Mouse (Mus musculus) liver, postnatal 0 days (tissue): ENCODE measurements at regions not wholly inside any gene's neighbourhood (a gene's known extent, or its start where the extent isn't known, plus 50 kb on each side); places are given as distances from the start of the nearest gene placed in this dataset.

Experiments
- ATAC-seq: fragments of 200-750 bp; cut with Nextera tagmentation; 2 replicates; pipeline ENCODE4 v1.8.0; 2017; ENCODE audit warnings: mild to moderate bottlenecking, moderate library complexity
- DNase-seq: peaks from one replicate; pipeline ENCODE4 v3.0.0-alpha.2; 2016
- H3K27ac ChIP-seq: fragments of 300-500 bp; sonication (generic); 2 replicates; pipeline ENCODE4 v1.5.1; 2014; ENCODE audit warnings: antibody characterized with exemption, moderate library complexity, mild to moderate bottlenecking, low read depth
- H3K27me3 ChIP-seq: fragments of 300-500 bp; sonication (generic); 2 replicates; pipeline ENCODE4 v1.6.1; 2014; ENCODE audit warnings: low read length, control low read depth, mixed read lengths; ENCODE audit not compliant: insufficient read depth
- H3K36me3 ChIP-seq: fragments of 300-500 bp; sonication (generic); replicated peaks from 2 replicates; pipeline ENCODE4 v1.6.1; 2014; ENCODE audit warnings: mild to moderate bottlenecking, control low read depth, low read length, moderate library complexity, mixed read lengths; ENCODE audit not compliant: insufficient read depth
- H3K4me1 ChIP-seq: fragments of 300-500 bp; sonication (generic); 2 replicates; pipeline ENCODE4 v1.6.1; 2014; ENCODE audit warnings: antibody characterized with exemption, mild to moderate bottlenecking, control low read depth; ENCODE audit not compliant: insufficient read depth
- H3K4me2 ChIP-seq: fragments of 300-500 bp; sonication (generic); 2 replicates; pipeline ENCODE4 v1.6.1; 2014; ENCODE audit warnings: low read depth, mild to moderate bottlenecking, low read length, moderate library complexity, mixed read lengths
- H3K4me3 ChIP-seq: fragments of 300-500 bp; sonication (generic); 2 replicates; pipeline ENCODE4 v1.5.1; 2014; ENCODE audit warnings: low read depth, low read length
- H3K9ac ChIP-seq: fragments of 300-500 bp; sonication (generic); replicated peaks from 2 replicates; pipeline ENCODE4 v1.6.1; 2014; ENCODE audit warnings: mild to moderate bottlenecking, moderate library complexity
- H3K9me3 ChIP-seq: fragments of 300-500 bp; sonication (generic); 2 replicates; pipeline ENCODE4 v1.6.1; 2016; ENCODE audit warnings: mild to moderate bottlenecking, control low read depth, low read length, mixed read lengths
- CTCF ChIP-seq: sonication (generic); IDR thresholded peaks from 2 replicates; pipeline ENCODE4 v1.5.1; 2016; ENCODE audit warnings: antibody characterized with exemption, low read depth
- EP300 ChIP-seq: IDR thresholded peaks from 2 replicates; pipeline ENCODE4 v1.6.1; 2016; ENCODE audit warnings: antibody characterized with exemption, low read depth, mild to moderate bottlenecking
- WGBS: fragments of 180-500 bp; shearing (Covaris S2); extraction: QIAGEN DNeasy Blood & Tissue Kit; methylation state at CpG from one replicate; pipeline ENCODE4 v1.1.7; 2014; ENCODE audit not compliant: insufficient replicate concordance; 5-methylcytosine and 5-hydroxymethylcytosine counted together

GRCm38 (mm10) chr1:168549807-168550435 is 117.9 kb upstream of the Pbx1 start:
- no peak for ATAC-seq
- TF ChIP-seq EP300 (no peak), CTCF (no peak)
- WGBS = 59% methylated on average over 7 of the region's 7 CpGs

GRCm38 (mm10) chr1:168546156-168546555 is 114.1 kb upstream of the Pbx1 start:
- no peak for TF ChIP-seq EP300
- TF ChIP-seq CTCF = no peak
- DNase-seq (no peak), ATAC-seq (no peak)
- H3K27ac ChIP-seq = no peak overlapping the region
- H3K27me3 ChIP-seq = no peaks in the 10 kb centered on the region
- 80% methylated on average over 3 of the region's 3 CpGs for WGBS
- H3K9me3 ChIP-seq = no peaks in the 10 kb centered on the region
- no peaks in the 10 kb centered on the region for H3K4me1 ChIP-seq
- no peaks in the 10 kb centered on the region for H3K36me3 ChIP-seq
- no peak overlapping the region for H3K4me2 ChIP-seq
- H3K9ac ChIP-seq = no peak overlapping the region
- no peak overlapping the region for H3K4me3 ChIP-seq

More at GRCm38 (mm10) chr1:168549807-168550435, 117.9 kb upstream of the Pbx1 start:
- Histone ChIP-seq H3K36me3 (no peaks in the 10 kb centered on the region), H3K9me3 (no peaks in the 10 kb centered on the region), H3K4me2 (no peak overlapping the region), H3K4me1 (no peaks in the 10 kb centered on the region), H3K9ac (no peak overlapping the region), H3K27me3 (no peaks in the 10 kb centered on the region), H3K27ac (no peak overlapping the region), H3K4me3 (no peak overlapping the region)
- DNase-seq = no peak

DNA sequence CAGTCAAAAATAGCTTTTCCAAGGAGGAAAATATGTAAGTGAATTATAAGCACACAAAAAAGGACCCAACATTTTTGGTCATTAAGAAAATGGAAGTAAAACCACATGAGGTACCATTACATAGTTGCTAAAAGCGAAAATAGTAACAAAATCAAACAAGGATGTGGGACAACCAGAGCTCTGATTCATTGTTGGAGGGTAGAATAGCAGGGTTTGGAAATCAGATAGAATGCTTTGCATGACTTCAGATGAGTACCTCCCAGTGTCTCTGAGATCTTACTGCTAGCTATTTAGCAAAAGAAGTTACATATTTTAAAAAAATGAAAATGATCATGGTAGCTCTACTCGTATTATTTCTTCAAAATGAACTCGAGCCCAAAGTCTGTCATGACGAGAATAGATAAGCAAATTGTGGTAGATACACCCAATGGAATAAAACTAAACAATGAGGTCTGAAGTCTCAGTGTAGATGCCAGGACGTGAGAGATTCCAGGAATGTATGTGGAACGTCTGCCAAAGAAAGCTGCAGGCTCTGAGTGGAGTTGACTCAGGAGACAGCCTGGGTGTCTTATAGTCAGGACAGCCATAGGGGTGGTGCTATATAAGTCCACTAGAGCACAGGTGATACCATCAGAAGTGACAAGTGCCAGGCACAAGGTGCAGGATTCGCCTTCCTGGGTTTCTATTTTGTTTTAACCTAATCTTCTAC is 113.2 kb upstream of the Pbx1 start:
- TF ChIP-seq CTCF (no peak), EP300 (no peak)
- Histone ChIP-seq H3K27me3 (no peaks in the 10 kb centered on the region), H3K9ac (no peak overlapping the region), H3K9me3 (no peaks in the 10 kb centered on the region), H3K36me3 (no peaks in the 10 kb centered on the region), H3K4me1 (no peaks in the 10 kb centered on the region), H3K4me3 (no peak overlapping the region), H3K4me2 (no peak overlapping the region), H3K27ac (no peak overlapping the region)
- ATAC-seq (no peak), DNase-seq (no peak)
- 62% methylated on average over 7 of the region's 7 CpGs for WGBS

GRCm38 (mm10) chr1:168541231-168541630 is 109.2 kb upstream of the Pbx1 start:
- DNase-seq (no peak), ATAC-seq (no peak)
- H3K4me1 ChIP-seq = no peaks in the 10 kb centered on the region
- H3K9ac ChIP-seq = no peak overlapping the region
- no peak for TF ChIP-seq EP300
- TF ChIP-seq CTCF = no peak
- H3K4me3 ChIP-seq = no peak overlapping the region
- no peak overlapping the region for H3K4me2 ChIP-seq
- H3K27me3 ChIP-seq = no peaks in the 10 kb centered on the region
- no peak overlapping the region for H3K27ac ChIP-seq
- 66% methylated on average over 2 of the region's 2 CpGs for WGBS
- H3K9me3 ChIP-seq = no peaks in the 10 kb centered on the region
- no peaks in the 10 kb centered on the region for H3K36me3 ChIP-seq

DNA sequence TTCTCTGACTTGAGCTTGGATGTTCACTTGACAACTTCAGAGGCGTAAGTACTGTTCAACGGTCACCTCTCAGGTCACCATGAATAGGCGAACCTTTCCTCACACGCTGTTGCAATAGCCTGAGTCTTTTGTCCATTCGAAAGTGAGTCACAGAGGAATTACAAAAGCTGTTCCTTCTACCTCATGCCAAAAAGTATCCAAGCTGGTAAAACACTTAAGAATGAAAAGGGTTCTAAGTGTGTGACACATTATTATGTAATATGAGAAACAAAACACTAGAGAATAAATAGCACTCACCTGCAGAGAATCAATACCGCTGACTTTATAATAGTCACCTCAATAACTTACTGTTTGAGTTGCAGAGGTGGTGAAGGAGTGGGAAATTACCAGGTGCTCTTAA is 86.0 kb upstream of the Pbx1 start:
- no peaks in the 10 kb centered on the region for H3K36me3 ChIP-seq
- H3K27ac ChIP-seq = no peak overlapping the region
- no peak overlapping the region for H3K9ac ChIP-seq
- H3K4me1 ChIP-seq = no peaks in the 10 kb centered on the region
- H3K4me2 ChIP-seq = no peak overlapping the region
- no peak for ATAC-seq
- H3K9me3 ChIP-seq = no peaks in the 10 kb centered on the region
- H3K27me3 ChIP-seq = no peaks in the 10 kb centered on the region
- no peak overlapping the region for H3K4me3 ChIP-seq
- 83% methylated on average over 6 of the region's 6 CpGs for WGBS
- no peak for TF ChIP-seq CTCF
- no peak for TF ChIP-seq EP300
- no peak for DNase-seq

DNA sequence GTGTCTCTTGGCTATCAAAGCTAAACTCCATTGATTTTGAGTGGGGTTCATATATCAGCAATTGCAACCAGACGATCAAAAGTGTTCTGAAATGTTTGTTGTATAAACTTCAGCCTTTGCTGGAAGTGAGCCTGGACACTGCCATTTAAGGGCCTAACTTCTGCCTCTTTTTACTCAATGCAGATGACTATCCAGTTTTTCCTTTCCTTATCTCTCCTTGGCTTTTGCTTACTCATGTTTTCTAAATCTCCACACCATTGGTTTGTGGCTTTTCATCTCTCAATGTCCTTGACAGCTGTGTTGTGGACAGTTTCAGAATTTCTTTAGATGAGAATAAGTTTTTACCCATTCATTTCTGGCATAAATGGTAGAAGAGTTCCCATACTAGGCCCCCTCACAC is 74.3 kb upstream of the Pbx1 start:
- no peak overlapping the region for H3K4me3 ChIP-seq
- no peak overlapping the region for H3K27ac ChIP-seq
- no peaks in the 10 kb centered on the region for H3K36me3 ChIP-seq
- H3K4me2 ChIP-seq = no peak overlapping the region
- WGBS = 53% methylated on average over 1 of the region's 1 CpGs
- H3K9ac ChIP-seq = no peak overlapping the region
- no peaks in the 10 kb centered on the region for H3K4me1 ChIP-seq
- no peaks in the 10 kb centered on the region for H3K9me3 ChIP-seq
- no peak for ATAC-seq
- no peaks in the 10 kb centered on the region for H3K27me3 ChIP-seq
- DNase-seq = no peak
- TF ChIP-seq CTCF = no peak
- TF ChIP-seq EP300 = no peak
